In genomic region chr2:160760433-160761184, GRCm38 (mm10) we compare ENCODE assay signal across 9 mouse cellular contexts. TPM values are rescaled to one million over a fixed set of nuclear protein-coding genes. Genes with fewer than 3 reads are reported as not detected.
DNase-seq lines count a peak whose midpoint lies in the region; ATAC-seq and TF ChIP-seq lines count a peak whose summit lies in the region.
"Had no signal": no experiment of that assay in that cellular context is flagged by ENCODE, and none has a peak within 500 bp of the region (broad histone marks: within the 10 kb centered on the region; RNA-seq: fewer than 3 reads in every experiment).

No protein-coding gene starts in this region.

- peak; percentile 49 for DNase-seq in kidney, adult 11 months
- DNase-seq in A20 (ENCODE audit: low read depth, low spot score) = peak; percentile 40
- DNase-seq in G1E (ENCODE audit: low spot score) = no peak
- peak; percentile 69 for DNase-seq in gastrocnemius, adult 2 months
- DNase-seq in lung, embryonic 14.5 days = peak; percentile 49
- DNase-seq in thymus, postnatal 25 days = peak; percentile 47

- WGBS in kidney, embryonic 15.5 days = 88% methylated on average over 9 of the region's 9 CpGs
- WGBS in lung, embryonic 14.5 days = 87% methylated on average over 9 of the region's 9 CpGs
- WGBS in forebrain, embryonic 12.5 days = 90% methylated on average over 9 of the region's 9 CpGs

- no peaks in the 10 kb centered on the region for H3K9me3 ChIP-seq in kidney, embryonic 15.5 days (replicated peaks)
- no peaks in the 10 kb centered on the region for H3K9me3 ChIP-seq in G1E (replicated peaks)
- H3K9me3 ChIP-seq in lung, embryonic 14.5 days (ENCODE audit: low read depth, low read length) = no peaks in the 10 kb centered on the region
- H3K9me3 ChIP-seq in forebrain, embryonic 12.5 days = no peaks in the 10 kb centered on the region
- H3K9me3 ChIP-seq: neural tube, embryonic 12.5 days had no signal

- H3K9ac ChIP-seq in kidney, embryonic 15.5 days = no peak overlapping the region
- no peak overlapping the region for H3K9ac ChIP-seq in lung, embryonic 14.5 days
- H3K9ac ChIP-seq in forebrain, embryonic 12.5 days = no peak overlapping the region
- H3K9ac ChIP-seq: neural tube, embryonic 12.5 days had no signal

- H3K4me1 ChIP-seq in kidney, embryonic 15.5 days = no peaks in the 10 kb centered on the region
- H3K4me1 ChIP-seq in G1E (ENCODE audit: insufficient read depth, low read depth, low read length) = no peaks in the 10 kb centered on the region
- no peaks in the 10 kb centered on the region for H3K4me1 ChIP-seq in lung, embryonic 14.5 days (ENCODE audit: insufficient read depth)
- no peaks in the 10 kb centered on the region for H3K4me1 ChIP-seq in forebrain, embryonic 12.5 days
- H3K4me1 ChIP-seq: neural tube, embryonic 12.5 days had no signal

- TF ChIP-seq CTCF in G1E (IDR thresholded peaks at IDR 0.05; ENCODE audit: low read depth, low read length) = 0 out of 2 replicates have a peak, but pooled peaks have one; percentile 7
- TF ChIP-seq CTCF in gastrocnemius, adult 2 months (IDR thresholded peaks at IDR 0.05) = no peak; the same call in 1 of the 2 replicates
- peak; percentile 63 for TF ChIP-seq CTCF in lung, embryonic 14.5 days (IDR thresholded peaks at IDR 0.05; ENCODE audit: low read depth)

- no peak overlapping the region for H3K4me3 ChIP-seq in kidney, embryonic 15.5 days (replicated peaks)
- no peak overlapping the region for H3K4me3 ChIP-seq in G1E (ENCODE audit: low read depth, low read length)
- no peak overlapping the region for H3K4me3 ChIP-seq in gastrocnemius, adult 2 months
- H3K4me3 ChIP-seq in lung, embryonic 14.5 days (ENCODE audit: low read depth, low read length) = no peak overlapping the region
- H3K4me3 ChIP-seq in forebrain, embryonic 12.5 days (replicated peaks) = no peak overlapping the region
- H3K4me3 ChIP-seq: neural tube, embryonic 12.5 days had no signal

- H3K4me2 ChIP-seq in kidney, embryonic 15.5 days = no peak overlapping the region
- no peak overlapping the region for H3K4me2 ChIP-seq in lung, embryonic 14.5 days
- no peak overlapping the region for H3K4me2 ChIP-seq in forebrain, embryonic 12.5 days
- H3K4me2 ChIP-seq: neural tube, embryonic 12.5 days had no signal

- peaks cover 97% of the 10 kb centered on the region for H3K36me3 ChIP-seq in kidney, embryonic 15.5 days
- peaks cover 69% of the 10 kb centered on the region for H3K36me3 ChIP-seq in G1E (replicated peaks)
- peaks cover 99% of the 10 kb centered on the region for H3K36me3 ChIP-seq in lung, embryonic 14.5 days (ENCODE audit: insufficient read depth)
- peaks cover 96% of the 10 kb centered on the region for H3K36me3 ChIP-seq in forebrain, embryonic 12.5 days (replicated peaks)

- no peaks in the 10 kb centered on the region for H3K27me3 ChIP-seq in kidney, embryonic 15.5 days
- no peaks in the 10 kb centered on the region for H3K27me3 ChIP-seq in G1E (ENCODE audit: insufficient read depth, low read length)
- H3K27me3 ChIP-seq in lung, embryonic 14.5 days (ENCODE audit: insufficient read depth, low read length) = no peaks in the 10 kb centered on the region
- H3K27me3 ChIP-seq in forebrain, embryonic 12.5 days = no peaks in the 10 kb centered on the region
- H3K27me3 ChIP-seq: neural tube, embryonic 12.5 days had no signal

- intact Hi-C loops in gastrocnemius, adult 2 months (cut with DNase I) = loop anchor here (1.0 to 5.0 kb wide), 2 partner anchors 42 to 125 kb away; no protein-coding TSS in a partner anchor

- ATAC-seq in kidney, embryonic 15.5 days (replicated peaks; ENCODE audit: low FRiP score) = no peak
- no peak; the same call in 1 of the 2 replicates for ATAC-seq in G1E (ENCODE audit: extremely low read depth, insufficient number of reproducible peaks, low FRiP score, poor library complexity, severe bottlenecking)
- 0 out of 2 replicates have a peak, but pooled peaks have one; percentile 18 for ATAC-seq in lung, embryonic 14.5 days (ENCODE audit: insufficient read depth)
- no peak for ATAC-seq in forebrain, embryonic 12.5 days (ENCODE audit: low FRiP score)

- no peak overlapping the region for H3K27ac ChIP-seq in kidney, embryonic 15.5 days
- H3K27ac ChIP-seq in gastrocnemius, adult 2 months = peak overlapping the region; percentile 44; the same call in 1 of the 2 replicates
- no peak overlapping the region for H3K27ac ChIP-seq in lung, embryonic 14.5 days (ENCODE audit: low read depth)
- H3K27ac ChIP-seq in forebrain, embryonic 12.5 days = no peak overlapping the region
- H3K27ac ChIP-seq: neural tube, embryonic 12.5 days had no signal

RNA-seq across cellular contexts. Expression of gene Plcg1, which starts 29.5 kb away (rescaled TPM):
- polyA plus RNA-seq in kidney, embryonic 15.5 days (2015; fragmentation: Nextera tagmentation; extraction: Ambion mirVana) = 45.8 and 52.8 TPM in 2 replicates
- total RNA-seq in G1E (2014; fragmentation: Nextera tagmentation) = 11.1 and 17.5 TPM in 2 replicates
- total RNA-seq in G1E (2017) = 31.5 and 38.9 TPM in 2 replicates
- polyA plus RNA-seq in G1E (2012) = 4.1 and 5.1 TPM in 2 replicates
- 10 to 100 TPM; 24.9 to 25.3 TPM for total RNA-seq in gastrocnemius, adult 2 months (2021)
- 61.3 and 68.8 TPM in 2 replicates for polyA plus RNA-seq in lung, embryonic 14.5 days (2014; fragmentation: Nextera tagmentation; extraction: Ambion mirVana)
- polyA plus RNA-seq in forebrain, embryonic 12.5 days (2016; fragmentation: Nextera tagmentation; extraction: Ambion mirVana) = 91.1 and 100 TPM in 2 replicates
